Mouse (Mus musculus) olfactory bulb, adult 2 months (tissue): ENCODE results near the gene Cnot10. TPM values are rescaled to one million over a fixed set of nuclear protein-coding genes. Genes with fewer than 3 reads are reported as not detected.

ENCODE experiments used
- H3K27ac ChIP-seq: fragments of 200-500 bp; 2 replicates; pipeline ENCODE4 v1.5.1; 2012; ENCODE audit warnings: low read depth, low read length; ENCODE audit not compliant: insufficient read depth
- H3K4me1 ChIP-seq: fragments of 200-500 bp; 2 replicates; pipeline ENCODE4 v1.6.1; 2012; ENCODE audit warnings: low read length; ENCODE audit not compliant: control insufficient read depth, insufficient read depth
- H3K4me3 ChIP-seq: fragments of 200-500 bp; 2 replicates; pipeline ENCODE4 v1.5.1; 2012; ENCODE audit warnings: mild to moderate bottlenecking, low read depth, low read length, moderate library complexity; ENCODE audit not compliant: insufficient read depth
- CTCF ChIP-seq: fragments of 200-500 bp; IDR thresholded peaks from 2 replicates; pipeline ENCODE4 v1.5.1; 2012; ENCODE audit warnings: low read depth, mild to moderate bottlenecking, low read length, moderate library complexity; ENCODE audit not compliant: insufficient read depth
- POLR2A ChIP-seq: fragments of 200-500 bp; IDR thresholded peaks from 2 replicates; pipeline ENCODE4 v1.6.1; 2012; ENCODE audit warnings: mild to moderate bottlenecking, low read depth, low read length, moderate library complexity; ENCODE audit not compliant: insufficient read depth
- WGBS: fragments of 180-500 bp; shearing (Covaris S2); methylation state at CpG from one replicate; pipeline ENCODE4 v1.1.7; 2018; 5-methylcytosine and 5-hydroxymethylcytosine counted together
- polyA plus RNA-seq: library from polyadenylated mRNA; stranded (reverse); fragments of >200 nt; gene quantifications from 2 replicates; pipeline ENCODE4 v1.2.4, GENCODE M21; 2012; ENCODE audit warnings: low replicate concordance; ENCODE audit not compliant: missing spikeins, insufficient read depth, insufficient read length

Cnot10 gene
- polyA plus RNA-seq: not detected in 2 replicates

- WGBS: 3% methylated on average over 51 of the region's 51 CpGs
- Histone ChIP-seq H3K4me3 (peak within 1 kb of the TSS; percentile 94), H3K4me1 (peaks cover 20% of the 10 kb centered on the region), H3K27ac (0 out of 2 replicates have a peak within 1 kb of the TSS, but pooled peaks have one; percentile 39)
- TF ChIP-seq POLR2A (peak; percentile 61), CTCF (0 out of 2 replicates have a peak, but pooled peaks have one; percentile 14)
Measured at GRCm38 (mm10) chr9:114639839-114640646, at the start of gene Cnot10. TSS of gene Cnot10 (minus strand) at chr9:114640184.

GRCm38 (mm10) chr9:114688953-114689407 lies 49.0 kb upstream of the Cnot10 start:
- 0% methylated on average over 50 of the region's 50 CpGs for WGBS
- TF ChIP-seq CTCF: no peak
- no peak for TF ChIP-seq POLR2A

GRCm38 (mm10) chr9:114688252-114688952 lies 48.4 kb upstream of the Cnot10 start, which contains the start of gene Dync1li1:
TSS of gene Dync1li1 (plus strand) at chr9:114688790.
- peak within 1 kb of the TSS; percentile 99 for H3K4me3 ChIP-seq
- WGBS: under 1% methylated on average over 57 of the region's 57 CpGs

More at GRCm38 (mm10) chr9:114688953-114689407, 49.0 kb upstream of the Cnot10 start:
- Histone ChIP-seq H3K27ac (peak overlapping the region; percentile 84), H3K4me3 (peak overlapping the region; percentile 99), H3K4me1 (peaks cover 5% of the 10 kb centered on the region; the same call in 1 of the 2 replicates)

GRCm38 (mm10) chr9:114687639-114688038 lies 47.7 kb upstream of the Cnot10 start:
- WGBS: 56% methylated on average over 13 of the region's 13 CpGs
- Histone ChIP-seq H3K27ac (no peak overlapping the region), H3K4me3 (peak overlapping the region; percentile 99; the same call in 1 of the 2 replicates), H3K4me1 (peaks cover 5% of the 10 kb centered on the region; the same call in 1 of the 2 replicates)
- TF ChIP-seq POLR2A: no peak
- no peak for TF ChIP-seq CTCF

More at GRCm38 (mm10) chr9:114688252-114688952, 48.4 kb upstream of the Cnot10 start, which contains the start of gene Dync1li1:
- Histone ChIP-seq H3K4me1 (peaks cover 5% of the 10 kb centered on the region; the same call in 1 of the 2 replicates), H3K27ac (peak within 1 kb of the TSS; percentile 85)
- TF ChIP-seq POLR2A (peak; percentile 84), CTCF (no peak)

GRCm38 (mm10) chr9:114686245-114686644 lies 46.3 kb upstream of the Cnot10 start:
- WGBS: 96% methylated on average over 7 of the region's 7 CpGs
- H3K27ac ChIP-seq: no peak overlapping the region
- H3K4me3 ChIP-seq: no peak overlapping the region
- TF ChIP-seq POLR2A (no peak), CTCF (no peak)
- H3K4me1 ChIP-seq: peaks cover 5% of the 10 kb centered on the region; the same call in 1 of the 2 replicates

- no peak for TF ChIP-seq CTCF
- H3K27ac ChIP-seq: no peak overlapping the region
- no peaks in the 10 kb centered on the region for H3K4me1 ChIP-seq
- WGBS: 84% methylated on average over 4 of the region's 4 CpGs
- H3K4me3 ChIP-seq: no peak overlapping the region
Measured at GRCm38 (mm10) chr9:114682193-114682592, 42.2 kb upstream of the Cnot10 start.

- H3K4me1 ChIP-seq: no peaks in the 10 kb centered on the region
- 86% methylated on average over 6 of the region's 6 CpGs for WGBS
- H3K27ac ChIP-seq: no peak overlapping the region
- H3K4me3 ChIP-seq: no peak overlapping the region
- TF ChIP-seq POLR2A: no peak
- no peak for TF ChIP-seq CTCF
Measured at GRCm38 (mm10) chr9:114680531-114680930, 40.5 kb upstream of the Cnot10 start.

GRCm38 (mm10) chr9:114679944-114680343 lies 40.0 kb upstream of the Cnot10 start:
- Histone ChIP-seq H3K27ac (no peak overlapping the region), H3K4me3 (no peak overlapping the region), H3K4me1 (no peaks in the 10 kb centered on the region)
- no peak for TF ChIP-seq CTCF
- TF ChIP-seq POLR2A: no peak
- WGBS: 81% methylated on average over 5 of the region's 5 CpGs
